Mouse (Mus musculus) stomach, embryonic 14.5 days (tissue): ENCODE measurements at regions not wholly inside any gene's neighbourhood (a gene's known extent, or its start where the extent isn't known, plus 50 kb on each side); places are given as distances from the start of the nearest gene placed in this dataset.

Source experiments
- ATAC-seq: fragments of 200-750 bp; cut with Nextera tagmentation; 2 replicates; pipeline ENCODE4 v1.8.0; 2017; ENCODE audit warnings: low read depth, moderate TSS enrichment; ENCODE audit not compliant: insufficient number of reproducible peaks, insufficient read depth, low FRiP score
- H3K27ac ChIP-seq: fragments of 300-500 bp; sonication (generic); 2 replicates; pipeline ENCODE4 v1.5.1; 2014; ENCODE audit warnings: mild to moderate bottlenecking, low read length, moderate library complexity, mixed read lengths
- H3K27me3 ChIP-seq: fragments of 300-500 bp; sonication (generic); 2 replicates; pipeline ENCODE4 v1.6.1; 2014; ENCODE audit warnings: low read length, control low read depth, mixed read lengths; ENCODE audit not compliant: control insufficient read depth, insufficient read depth
- H3K36me3 ChIP-seq: fragments of 300-500 bp; sonication (generic); 2 replicates; pipeline ENCODE4 v1.6.1; 2014; ENCODE audit warnings: mild to moderate bottlenecking, control low read depth, low read length, moderate library complexity, mixed read lengths; ENCODE audit not compliant: control insufficient read depth, insufficient read depth
- H3K4me1 ChIP-seq: fragments of 300-500 bp; sonication (generic); 2 replicates; pipeline ENCODE4 v1.6.1; 2014; ENCODE audit warnings: low read length, control low read depth, mixed read lengths; ENCODE audit not compliant: control insufficient read depth, insufficient read depth
- H3K4me2 ChIP-seq: fragments of 300-500 bp; sonication (generic); replicated peaks from 2 replicates; pipeline ENCODE4 v1.6.1; 2014; ENCODE audit warnings: low read depth, low read length, control low read depth
- H3K4me3 ChIP-seq: fragments of 300-500 bp; sonication (generic); 2 replicates; pipeline ENCODE4 v1.5.1; 2014; ENCODE audit warnings: low read depth, low read length, control low read depth
- H3K9ac ChIP-seq: fragments of 300-500 bp; sonication (generic); replicated peaks from 2 replicates; pipeline ENCODE4 v1.6.1; 2014; ENCODE audit warnings: low read depth, mild to moderate bottlenecking, control low read depth, low read length, moderate library complexity, mixed read lengths
- H3K9me3 ChIP-seq: fragments of 300-500 bp; sonication (generic); 2 replicates; pipeline ENCODE4 v1.6.1; 2016; ENCODE audit warnings: low read depth, low read length, control low read depth; ENCODE audit not compliant: control insufficient read depth
- WGBS: fragments of 180-500 bp; shearing (Covaris S2); extraction: QIAGEN DNeasy Blood & Tissue Kit; methylation state at CpG from one replicate; pipeline ENCODE4 v1.1.7; 2014; 5-methylcytosine and 5-hydroxymethylcytosine counted together

- Histone ChIP-seq H3K9me3 (no peaks in the 10 kb centered on the region), H3K4me3 (no peak overlapping the region), H3K36me3 (no peaks in the 10 kb centered on the region), H3K4me1 (no peaks in the 10 kb centered on the region), H3K27ac (no peak overlapping the region), H3K9ac (no peak overlapping the region), H3K4me2 (no peak overlapping the region), H3K27me3 (no peaks in the 10 kb centered on the region)
- no peak for ATAC-seq
- 84% methylated on average over 1 of the region's 1 CpGs for WGBS
These were observed 68.1 kb upstream of the Dock10 start for GRCm38 (mm10) chr1:80826383-80826782.

DNA sequence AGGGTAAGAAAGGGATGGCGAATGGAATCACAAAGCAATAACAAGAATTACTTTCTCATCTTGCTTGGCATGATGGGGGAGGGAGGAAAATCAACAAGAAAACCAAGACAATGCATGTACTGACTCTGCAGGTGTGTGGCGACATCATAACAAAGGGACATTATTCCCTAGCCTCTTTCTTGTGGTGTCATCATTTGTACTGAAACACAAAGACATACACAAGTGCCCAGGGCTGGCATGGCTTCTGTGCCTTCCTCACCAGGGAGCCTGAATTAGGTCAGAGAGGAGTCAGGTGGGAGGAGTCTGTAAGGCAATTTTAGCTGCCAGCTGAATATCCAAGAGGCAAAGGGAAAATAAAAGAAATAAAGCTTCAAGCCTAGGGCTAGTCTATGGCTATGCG is 65.6 kb upstream of the Dock10 start:
- Histone ChIP-seq H3K4me1 (no peaks in the 10 kb centered on the region), H3K9me3 (no peaks in the 10 kb centered on the region), H3K9ac (no peak overlapping the region), H3K4me2 (no peak overlapping the region), H3K4me3 (no peak overlapping the region), H3K27me3 (no peaks in the 10 kb centered on the region), H3K27ac (no peak overlapping the region), H3K36me3 (no peaks in the 10 kb centered on the region)
- ATAC-seq = no peak
- WGBS = 86% methylated on average over 3 of the region's 3 CpGs

- H3K9me3 ChIP-seq = no peaks in the 10 kb centered on the region
- no peak for ATAC-seq
- no peak overlapping the region for H3K4me2 ChIP-seq
- WGBS = 78% methylated on average over 1 of the region's 1 CpGs
- H3K4me3 ChIP-seq = no peak overlapping the region
- no peak overlapping the region for H3K9ac ChIP-seq
- no peaks in the 10 kb centered on the region for H3K27me3 ChIP-seq
- no peaks in the 10 kb centered on the region for H3K36me3 ChIP-seq
- no peaks in the 10 kb centered on the region for H3K4me1 ChIP-seq
- no peak overlapping the region for H3K27ac ChIP-seq
These were observed 63.9 kb upstream of the Dock10 start for GRCm38 (mm10) chr1:80822185-80822584.

DNA sequence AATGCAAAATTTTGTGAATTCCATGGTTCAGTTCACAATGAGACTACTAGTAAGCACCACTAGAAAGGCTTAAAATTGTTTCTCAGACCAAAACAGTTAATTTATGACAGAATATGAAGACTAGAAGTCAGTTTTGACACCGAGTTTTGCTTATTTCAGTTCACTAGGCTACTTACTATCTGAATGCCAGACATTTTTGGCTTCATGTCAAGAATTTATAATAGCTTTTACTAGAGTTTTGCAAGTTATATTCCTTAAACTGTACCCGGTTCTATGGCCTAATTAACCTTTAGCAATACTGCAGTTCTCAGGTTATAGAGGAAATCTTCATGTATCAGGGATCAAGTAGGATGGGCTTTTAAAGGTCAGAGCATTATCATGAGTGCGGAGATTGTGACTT is 54.6 kb upstream of the Dock10 start:
- Histone ChIP-seq H3K4me1 (no peaks in the 10 kb centered on the region), H3K27me3 (no peaks in the 10 kb centered on the region), H3K36me3 (no peaks in the 10 kb centered on the region), H3K9ac (no peak overlapping the region), H3K4me2 (no peak overlapping the region), H3K9me3 (no peaks in the 10 kb centered on the region), H3K4me3 (no peak overlapping the region), H3K27ac (no peak overlapping the region)
- WGBS = 56% methylated on average over 3 of the region's 3 CpGs
- ATAC-seq = no peak
